Mouse (Mus musculus) kidney, adult 18-20 months (tissue): Measurements from ENCODE around the gene Lhfp.
"Not testable (repeated sequence)": the region's sequence is repeated elsewhere in the genome, so short reads cannot be mapped to it uniquely, and the experiment has no call there.

Experiments used
- DNase-seq: peaks from one replicate; pipeline ENCODE4 v3.0.0; 2021

The Lhfp gene

DNA sequence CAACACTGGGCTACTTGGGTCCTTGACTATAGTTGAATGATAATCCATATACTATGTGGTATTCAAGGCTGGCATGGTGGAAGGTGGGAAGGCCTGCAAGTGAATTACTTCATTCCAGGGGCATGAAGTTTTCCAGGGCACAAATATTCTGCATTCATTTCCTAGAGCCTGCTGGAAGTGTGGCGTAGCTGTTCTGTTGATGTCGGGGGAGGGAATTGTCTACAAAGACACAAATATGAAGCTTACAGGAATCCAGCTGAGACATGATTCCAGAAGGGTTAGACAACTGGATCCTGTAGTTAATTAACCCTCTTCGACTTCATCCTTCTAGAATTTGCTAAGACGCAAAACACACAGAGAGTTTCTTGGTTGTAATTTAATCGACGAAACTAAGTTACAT is 60.4 kb downstream of the Lhfp start:
- no peak for DNase-seq

DNA sequence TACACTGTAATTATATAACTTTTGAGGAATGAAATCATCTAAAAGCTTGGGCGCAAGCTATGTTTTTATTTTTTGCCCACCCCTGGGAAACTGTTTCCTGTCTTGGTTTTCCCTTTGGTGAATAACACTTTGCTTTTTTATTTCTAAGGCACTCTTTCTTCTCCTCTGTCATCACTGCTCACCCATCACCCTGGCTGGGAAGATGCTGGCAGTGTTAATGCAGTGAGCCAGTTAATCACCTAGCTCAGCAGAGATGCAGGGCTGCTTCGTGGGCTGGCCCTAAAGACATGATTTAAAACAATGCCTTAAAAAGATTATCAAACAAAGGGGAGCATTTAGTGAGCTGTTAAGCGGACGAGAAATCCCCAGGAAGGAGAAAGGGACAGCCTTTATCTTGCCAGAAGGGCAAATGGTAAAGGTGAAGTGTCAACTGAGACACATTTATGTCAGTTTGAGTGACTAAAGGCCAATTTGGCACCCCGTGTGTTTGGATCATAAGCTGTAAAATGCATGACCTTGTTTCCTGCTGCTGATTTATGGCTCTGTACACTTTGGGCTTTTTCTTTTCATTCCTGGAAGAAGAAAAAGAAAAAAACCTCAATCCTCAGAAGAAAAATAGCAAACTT is 60.9 kb downstream of the Lhfp start:
- DNase-seq: no peak

GRCm38 (mm10) chr3:53102757-53103153 is 61.4 kb downstream of the Lhfp start:
- DNase-seq: no peak

GRCm38 (mm10) chr3:53108594-53109373 is 67.5 kb downstream of the Lhfp start:
- DNase-seq: no peak

DNA sequence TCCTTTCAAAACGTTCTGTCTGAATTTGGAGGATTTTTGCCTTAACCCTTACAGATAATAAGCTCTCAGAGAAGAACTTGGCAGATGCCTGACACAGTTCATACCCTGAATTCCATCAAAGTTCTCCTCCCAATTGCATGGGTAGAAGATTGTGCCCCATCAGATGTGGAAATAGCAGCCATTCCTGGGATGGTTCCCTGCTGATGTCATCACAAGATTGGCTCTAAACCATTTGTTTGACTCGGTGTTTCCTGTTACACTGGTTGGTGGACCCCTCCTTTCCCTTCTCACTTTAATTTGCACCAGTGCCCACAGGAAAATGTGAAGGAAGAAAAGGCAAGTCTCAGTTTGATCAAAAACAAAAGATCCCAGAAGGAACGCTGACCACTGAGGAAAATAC is 68.6 kb downstream of the Lhfp start:
- no peak for DNase-seq

- no peak for DNase-seq
These were observed 70.7 kb downstream of the Lhfp start for GRCm38 (mm10) chr3:53112048-53112447.

GRCm38 (mm10) chr3:53118755-53119154 is 77.4 kb downstream of the Lhfp start:
- not testable (repeated sequence) for DNase-seq

DNA sequence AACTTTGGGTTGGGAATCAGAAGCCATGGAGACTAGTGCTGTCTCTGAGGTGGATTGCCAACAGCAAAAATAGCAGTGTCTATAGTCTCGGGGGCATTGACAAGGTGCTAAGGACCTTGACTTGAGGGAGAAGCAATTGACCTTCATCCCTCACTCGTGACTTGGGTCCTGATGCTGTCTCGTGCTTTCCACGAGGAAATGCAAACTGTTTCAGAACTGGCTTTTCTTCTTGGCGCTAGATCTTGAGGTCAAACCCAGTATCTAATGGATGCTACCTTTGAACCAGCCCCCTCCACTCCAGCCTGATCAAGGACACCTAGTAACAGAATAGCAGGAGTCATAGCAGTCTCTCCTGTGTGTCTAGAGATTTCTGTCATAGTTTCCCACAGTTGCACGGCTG is 78.7 kb downstream of the Lhfp start:
- no peak for DNase-seq

DNA sequence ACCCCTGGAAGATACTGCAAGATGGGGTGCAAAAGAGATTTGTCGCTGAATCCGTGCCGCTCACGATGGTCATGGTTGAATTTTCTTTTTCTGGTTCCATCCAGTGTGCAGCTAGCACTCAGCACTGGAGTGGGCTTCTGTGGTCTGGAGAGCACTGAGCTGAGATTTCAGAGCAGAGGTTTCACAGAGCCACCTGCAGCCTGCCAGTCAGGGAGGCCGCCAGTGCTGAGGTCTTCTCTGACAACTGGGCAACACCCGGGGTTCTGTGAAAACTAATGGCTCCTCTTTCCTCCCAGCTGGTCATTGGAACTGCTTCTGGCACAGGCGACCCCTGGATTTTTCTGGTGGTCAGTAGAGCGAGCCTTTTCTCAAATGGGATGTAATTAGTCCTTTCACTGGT is 84.2 kb downstream of the Lhfp start:
- no peak for DNase-seq

DNA sequence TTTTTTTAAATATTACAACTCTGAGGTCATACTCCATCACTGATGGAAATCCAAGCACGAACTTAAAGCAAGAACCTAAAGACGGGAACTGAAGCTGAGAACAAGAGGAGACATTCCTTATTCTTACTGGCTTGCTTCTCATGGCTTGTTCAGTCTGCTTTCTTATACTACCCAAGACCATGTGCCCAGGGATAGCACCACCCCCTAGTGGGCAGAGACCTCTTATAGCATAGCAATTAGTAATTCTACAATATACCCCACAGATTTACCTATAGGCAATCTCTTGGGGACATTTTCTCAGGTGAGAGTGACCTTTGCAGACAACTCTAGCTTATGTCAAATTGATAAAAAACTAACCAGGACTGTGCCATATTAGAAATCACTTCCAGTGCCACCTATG is 97.5 kb downstream of the Lhfp start:
- DNase-seq: no peak

DNA sequence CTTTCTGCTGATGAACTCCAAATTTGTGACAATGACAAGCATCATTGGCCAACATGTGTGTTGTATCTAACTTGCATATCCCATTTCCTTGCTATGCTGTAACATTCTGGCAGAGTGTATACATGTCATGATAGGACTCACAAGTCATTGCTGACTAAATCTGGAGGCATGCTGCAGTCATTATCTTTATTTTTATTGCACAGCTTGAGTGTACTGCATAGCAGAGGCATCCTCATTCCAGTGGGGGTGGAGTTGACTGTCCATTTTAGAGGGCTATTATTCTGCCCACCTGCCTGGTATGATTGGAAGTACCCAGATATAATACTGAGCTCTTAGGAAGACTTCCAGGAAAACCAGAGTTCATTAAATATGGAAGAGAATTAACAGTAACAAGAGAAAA is 97.9 kb downstream of the Lhfp start:
- no peak for DNase-seq

GRCm38 (mm10) chr3:53139642-53140041 is 98.3 kb downstream of the Lhfp start:
- DNase-seq: no peak

DNA sequence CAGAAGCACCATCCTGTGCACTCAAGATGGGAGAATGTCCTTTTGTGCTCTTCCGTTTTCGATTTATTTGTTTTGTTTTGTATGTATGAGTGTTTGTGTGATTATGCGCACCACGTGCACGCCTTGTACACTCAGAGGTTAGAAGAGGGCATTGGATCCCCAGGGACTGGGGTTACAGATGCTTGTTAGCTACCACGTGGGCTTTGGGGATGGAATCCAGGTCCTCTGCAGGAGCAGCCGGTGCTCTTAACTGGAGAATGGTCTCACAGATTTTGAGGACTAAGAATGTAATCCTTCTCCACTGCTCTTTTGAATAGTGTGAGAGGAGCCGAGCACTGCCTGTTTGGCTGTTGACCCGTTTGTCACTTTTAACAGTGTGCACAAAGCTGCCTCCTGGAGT is 101.2 kb downstream of the Lhfp start:
- no peak for DNase-seq

DNA sequence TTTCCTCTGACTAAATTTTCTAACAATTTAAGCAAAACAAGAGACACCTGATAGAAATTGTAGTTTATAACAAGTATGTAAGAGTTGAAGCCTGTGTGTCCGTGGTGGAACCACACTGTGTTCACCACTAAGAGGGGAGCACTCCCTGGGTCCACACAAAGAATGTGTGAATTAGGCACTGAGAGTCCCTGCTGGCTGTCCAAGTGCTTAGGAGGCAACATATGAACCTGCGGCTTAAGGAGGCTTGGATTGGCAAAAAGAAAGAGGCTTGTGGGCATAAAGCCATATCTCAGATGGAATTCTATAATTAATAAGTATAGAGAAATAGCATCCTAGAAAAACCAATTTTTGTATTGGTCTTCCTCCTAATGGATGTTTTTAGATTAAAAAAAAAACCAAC is 104.2 kb downstream of the Lhfp start:
- no peak for DNase-seq

DNA sequence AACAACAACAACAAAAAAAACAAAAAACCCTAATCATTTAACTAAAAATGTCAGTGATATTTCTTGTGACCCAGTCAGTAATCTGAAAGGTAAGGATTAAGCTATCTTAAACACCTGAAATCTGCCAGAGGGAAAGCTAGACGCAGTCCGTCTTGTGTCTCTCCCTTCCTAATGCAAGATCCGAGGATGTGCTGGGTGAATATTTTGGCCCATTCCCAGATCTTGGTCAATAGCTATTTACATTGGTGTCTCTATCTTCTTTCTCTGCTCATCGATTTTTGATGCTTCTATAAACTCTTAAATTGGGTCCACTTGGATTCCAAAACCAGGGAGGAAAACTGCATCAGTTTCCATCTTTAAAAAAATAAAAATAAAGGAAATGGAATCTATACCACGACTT is 104.6 kb downstream of the Lhfp start:
- DNase-seq: no peak

DNA sequence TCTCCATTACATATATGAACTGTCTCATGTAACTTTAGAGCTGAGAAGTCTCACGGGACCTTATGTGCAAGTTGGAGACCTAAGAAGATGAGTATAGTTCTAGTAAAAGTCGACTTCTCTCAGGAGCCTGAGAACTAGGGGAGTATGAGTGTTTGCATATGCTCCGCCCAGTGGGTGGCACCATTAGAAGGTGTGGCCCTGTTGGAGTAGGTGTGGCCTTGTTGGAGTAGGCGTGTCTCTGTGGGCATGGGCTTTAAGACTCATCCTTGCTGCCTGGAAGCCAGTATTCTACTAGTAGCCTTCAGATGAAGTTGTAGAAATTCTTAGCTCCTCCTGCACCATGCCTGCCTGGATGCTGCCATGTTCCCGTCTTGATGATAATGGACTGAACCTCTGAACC is 105.7 kb downstream of the Lhfp start:
- no peak for DNase-seq

DNA sequence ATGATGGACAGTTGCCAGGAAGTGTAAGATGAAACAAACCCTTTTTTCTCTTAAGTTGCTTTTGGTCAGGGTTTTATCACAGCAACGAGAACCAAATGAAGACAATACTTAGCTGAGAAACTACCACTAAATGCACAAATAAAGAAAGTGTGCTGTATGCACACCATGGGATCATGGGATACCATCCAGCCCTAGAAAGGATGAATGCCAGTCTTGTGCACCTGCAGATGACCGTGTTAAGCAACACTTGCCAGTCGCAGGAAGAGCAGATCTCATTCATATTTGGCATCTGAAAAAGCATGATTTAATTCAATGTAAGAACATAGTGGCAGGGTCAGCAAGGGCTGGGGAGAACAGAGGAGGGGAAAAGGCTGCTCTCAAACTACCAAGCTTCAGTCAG is 107.4 kb downstream of the Lhfp start:
- DNase-seq: no peak

DNA sequence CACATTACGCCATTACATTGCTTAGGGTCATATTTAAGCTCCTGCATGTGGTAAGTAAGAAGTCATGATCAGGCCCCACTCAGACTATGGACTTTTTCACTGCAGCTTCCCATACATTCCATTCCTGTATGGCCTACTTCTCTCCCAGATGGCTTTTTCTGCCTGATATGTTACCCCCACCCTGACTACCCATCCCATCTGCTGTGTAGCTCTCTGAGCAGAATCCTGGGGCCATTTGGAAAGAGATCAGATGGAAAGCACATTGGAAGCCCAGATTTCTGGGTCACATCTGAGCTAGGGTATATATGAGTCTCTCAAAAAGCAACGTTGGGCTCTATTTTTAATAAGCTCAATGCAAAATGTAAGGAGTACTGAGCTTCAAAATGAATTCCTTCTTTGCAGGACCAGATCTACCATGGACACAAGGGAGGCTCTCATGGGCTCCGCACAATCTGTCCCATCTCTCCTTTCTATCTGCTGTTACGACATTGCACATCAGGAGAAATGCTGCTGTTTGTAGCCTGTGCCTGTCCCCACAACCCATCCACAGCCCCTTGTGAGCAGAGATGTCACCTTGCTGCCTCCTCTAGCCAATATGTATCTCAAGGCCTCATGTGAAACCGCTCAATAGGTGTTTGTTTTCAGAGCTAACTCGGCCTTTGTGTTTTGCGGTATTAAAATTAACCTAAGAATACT is 108.4 kb downstream of the Lhfp start:
- no peak for DNase-seq

GRCm38 (mm10) chr3:53151081-53151480 is 109.8 kb downstream of the Lhfp start:
- no peak for DNase-seq

DNA sequence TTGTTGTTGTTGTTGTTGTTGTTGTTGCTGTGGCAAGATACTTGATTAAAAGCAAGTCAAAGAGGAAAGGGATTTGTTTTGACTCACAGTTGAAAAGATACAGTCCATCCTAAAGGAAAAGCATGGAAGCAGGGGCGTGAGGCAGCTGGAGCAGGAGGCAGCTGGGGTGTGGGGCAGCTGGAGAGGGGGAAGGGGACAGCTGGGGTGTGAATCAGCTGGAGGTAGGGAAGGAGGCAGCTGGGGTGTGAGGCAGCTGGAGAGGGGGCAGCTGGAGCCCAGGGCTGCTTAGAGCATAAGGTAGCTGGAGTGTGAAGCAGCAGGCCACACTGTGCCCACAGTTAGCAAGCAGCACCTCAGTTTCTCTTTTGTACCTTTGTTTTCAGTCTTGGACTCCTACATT is 110.3 kb downstream of the Lhfp start:
- no peak for DNase-seq

DNA sequence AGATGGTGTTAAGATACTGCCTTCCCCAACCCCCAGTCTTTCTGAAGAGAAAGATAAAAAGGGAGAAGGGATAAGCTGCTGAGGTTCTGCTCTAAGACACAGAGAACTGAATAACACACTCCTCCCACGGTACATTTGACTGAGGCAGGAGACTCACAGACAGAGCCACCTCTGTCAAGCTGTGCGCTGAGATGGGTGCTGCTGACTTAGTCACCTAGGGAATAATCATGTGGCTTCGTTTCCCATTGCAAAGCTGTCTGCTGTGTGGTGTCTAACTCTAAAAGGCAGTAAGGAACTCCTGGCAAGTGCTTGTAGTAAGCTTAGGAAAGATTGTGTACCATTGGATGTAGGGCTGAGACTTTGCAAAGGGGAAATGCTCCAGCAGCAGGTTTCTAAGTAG is 120.6 kb downstream of the Lhfp start:
- DNase-seq: no peak

- no peak for DNase-seq
These were observed 124.0 kb downstream of the Lhfp start for GRCm38 (mm10) chr3:53165281-53165680.

DNA sequence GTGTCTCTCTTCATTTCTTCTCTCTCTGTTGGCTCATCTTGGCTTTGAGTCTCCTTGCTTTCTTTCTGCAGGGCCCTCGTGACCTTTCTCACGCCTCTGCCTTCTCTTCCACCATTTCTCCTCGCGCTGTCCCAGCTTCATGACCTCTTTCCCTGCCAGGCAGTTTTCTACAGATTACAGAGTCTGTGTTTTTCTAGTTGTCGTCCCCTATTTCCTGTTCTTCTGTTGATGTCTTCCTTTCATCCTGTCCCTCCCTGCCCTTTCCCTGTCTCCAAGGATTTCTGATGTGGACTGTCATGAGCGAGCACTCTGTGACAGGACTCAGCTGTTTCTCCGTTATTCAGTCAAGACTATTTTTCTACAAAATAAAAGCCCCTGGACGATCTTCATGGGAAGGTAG is 124.7 kb downstream of the Lhfp start:
- peak; percentile 3 for DNase-seq

DNA sequence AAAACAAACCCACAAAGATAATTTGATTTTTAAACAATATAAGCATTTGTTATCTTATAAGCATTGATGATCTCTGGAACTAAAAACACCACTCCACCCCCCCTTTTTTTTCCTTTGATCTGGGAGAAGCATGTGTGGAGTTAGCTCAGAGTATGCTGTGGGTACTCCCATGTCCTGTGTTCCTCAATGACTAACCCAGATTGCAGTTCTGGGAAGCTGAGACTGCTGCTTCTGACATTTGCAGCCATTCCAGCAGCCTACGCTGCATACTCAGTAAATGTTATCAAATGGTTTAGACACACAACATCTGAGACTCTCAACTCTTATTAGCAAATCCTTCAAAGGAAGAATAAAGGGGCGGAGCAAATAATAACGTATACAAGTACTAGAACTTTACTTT is 128.2 kb downstream of the Lhfp start:
- no peak for DNase-seq
